Mouse (Mus musculus): ENCODE measurements at regions not wholly inside any gene's neighbourhood (a gene's known extent, or its start where the extent isn't known, plus 50 kb on each side); places are given as distances from the start of the nearest gene placed in this dataset.

- DNase-seq (ENCODE audit: low spot score): no peak
These were observed 86.5 kb upstream of the Shh start for GRCm38 (mm10) chr5:28553543-28553942.

GRCm38 (mm10) chr5:28530202-28530855 is 63.3 kb upstream of the Shh start:
- no peak for DNase-seq (ENCODE audit: low spot score)

- no peak for DNase-seq (ENCODE audit: low spot score)
These were observed 59.4 kb upstream of the Shh start for GRCm38 (mm10) chr5:28526435-28526834.

- DNase-seq (ENCODE audit: low spot score): no peak
These were observed 54.0 kb upstream of the Shh start for GRCm38 (mm10) chr5:28520800-28521707.

- DNase-seq (ENCODE audit: low spot score): no peak
These were observed 52.0 kb upstream of the Shh start for GRCm38 (mm10) chr5:28519059-28519543.

Measured in yolk sac, embryonic 10.5 days (tissue).